Mouse (Mus musculus) right cerebral cortex, postnatal 4 days (tissue): ENCODE data around the gene Cenpo.

Source experiments
- DNase-seq: peaks from one replicate; pipeline ENCODE4 v3.0.0-alpha.2; 2022

Gene Cenpo

DNA sequence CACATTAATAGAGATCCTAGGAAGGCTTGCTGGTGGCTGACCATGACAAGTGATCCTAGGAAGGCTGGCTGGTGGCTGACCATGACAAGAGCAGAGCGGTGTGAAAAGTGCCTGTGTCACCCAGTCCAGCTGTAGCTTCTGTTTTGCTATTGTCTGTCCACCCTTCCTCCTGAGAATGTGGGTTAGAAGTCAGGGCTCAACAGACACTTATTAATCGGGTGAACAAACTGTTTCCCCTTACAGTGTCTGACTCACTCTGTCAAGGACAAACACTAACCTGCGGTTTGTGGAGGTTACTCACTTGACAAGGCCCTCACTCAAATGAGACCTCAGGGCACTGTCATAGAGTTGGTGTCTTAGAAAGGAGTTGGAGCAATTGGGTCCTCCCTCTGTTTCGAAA lies 35.4 kb downstream of the Cenpo start:
- no peak for DNase-seq

DNA sequence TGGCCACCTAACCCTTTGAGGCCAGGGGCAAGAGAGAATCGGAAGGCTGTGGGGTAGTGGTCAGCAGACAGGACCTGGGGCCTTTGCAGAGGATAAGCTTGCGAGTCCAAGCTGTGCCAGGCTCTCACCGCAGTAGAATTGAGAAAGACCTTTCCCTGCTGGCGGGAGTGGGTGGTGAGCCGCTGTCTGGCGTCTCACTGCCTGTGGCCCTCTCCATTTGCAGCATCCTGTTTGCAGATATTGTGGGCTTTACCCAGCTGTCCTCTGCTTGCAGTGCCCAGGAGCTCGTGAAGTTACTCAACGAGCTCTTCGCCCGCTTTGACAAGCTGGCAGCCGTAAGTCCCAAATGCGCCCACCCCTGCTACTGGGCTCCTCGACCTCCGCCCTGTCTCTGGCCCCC lies 39.5 kb downstream of the Cenpo start:
- no peak for DNase-seq

DNA sequence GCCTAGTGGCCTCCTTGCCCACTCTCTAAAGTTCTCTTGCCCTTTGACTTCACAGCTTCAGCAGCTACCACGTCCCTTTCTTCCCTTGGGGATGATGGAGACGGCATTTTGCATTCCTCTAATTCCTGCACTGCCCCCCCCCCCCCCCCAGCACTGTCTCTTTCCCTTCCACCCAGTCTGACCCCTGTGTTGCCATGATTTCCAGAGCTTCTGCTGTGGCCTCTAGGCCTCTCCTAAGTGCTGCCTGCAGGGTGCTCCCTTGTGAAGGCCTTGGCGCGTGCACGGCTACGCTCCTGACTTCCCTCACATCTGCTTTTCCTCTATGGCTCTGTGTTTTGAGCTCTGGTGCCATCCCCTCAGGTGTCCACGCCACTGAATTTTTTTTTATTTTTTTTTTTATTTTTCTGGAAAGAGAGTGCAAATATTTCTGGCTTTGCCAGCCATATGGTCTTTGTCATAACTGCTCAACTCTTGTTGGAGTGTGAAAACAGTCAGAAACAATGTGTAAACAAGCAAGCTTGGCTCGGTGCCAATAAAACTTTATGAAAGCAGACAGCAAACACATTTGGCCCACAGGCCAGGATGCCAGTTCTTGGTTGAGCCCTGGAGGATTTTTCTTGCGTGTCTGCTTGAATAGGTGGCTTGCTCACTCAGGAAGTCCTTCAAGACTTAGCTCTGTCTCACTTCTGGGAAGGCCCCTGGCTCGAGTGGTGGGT lies 40.9 kb downstream of the Cenpo start:
- DNase-seq = no peak

DNA sequence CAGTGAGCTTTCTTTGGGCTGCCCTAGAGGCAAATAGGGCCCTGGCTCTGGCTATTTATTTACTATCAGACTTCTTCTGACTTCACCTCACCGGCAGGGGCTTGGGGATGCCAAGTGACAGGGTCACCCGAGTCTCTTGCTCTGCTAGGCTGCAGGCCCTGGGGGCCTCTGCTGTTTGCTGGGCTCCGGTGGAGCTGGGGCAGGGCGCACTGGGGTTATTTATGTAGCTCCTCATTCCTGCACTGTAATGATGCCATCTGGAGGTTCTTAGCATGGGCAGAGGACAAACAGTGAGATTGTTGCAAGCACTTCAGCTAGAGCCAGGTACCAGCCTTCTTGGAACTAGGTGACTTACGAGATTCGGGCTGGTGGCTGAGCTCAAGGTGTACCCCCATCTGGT lies 41.6 kb downstream of the Cenpo start:
- DNase-seq = no peak

DNA sequence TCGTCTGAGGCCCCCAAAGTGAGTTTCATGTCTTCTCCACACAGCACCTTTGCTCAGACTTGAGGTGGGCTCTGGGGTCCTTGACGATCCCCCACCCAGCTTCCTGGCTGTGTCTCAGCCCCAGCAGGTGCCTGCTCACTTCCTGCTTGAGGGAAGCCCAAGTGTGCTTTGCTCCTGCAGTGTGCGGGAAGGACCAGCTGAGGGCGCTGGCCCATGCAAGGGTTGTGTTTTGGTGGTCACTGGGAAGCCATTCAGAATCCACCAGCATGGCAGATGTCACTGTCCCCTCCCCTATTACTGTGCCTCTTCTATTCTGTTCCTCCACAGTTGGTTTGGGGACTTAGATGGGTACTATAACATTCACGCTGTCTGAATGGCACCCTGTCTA lies 45.0 kb downstream of the Cenpo start:
- no peak for DNase-seq

DNA sequence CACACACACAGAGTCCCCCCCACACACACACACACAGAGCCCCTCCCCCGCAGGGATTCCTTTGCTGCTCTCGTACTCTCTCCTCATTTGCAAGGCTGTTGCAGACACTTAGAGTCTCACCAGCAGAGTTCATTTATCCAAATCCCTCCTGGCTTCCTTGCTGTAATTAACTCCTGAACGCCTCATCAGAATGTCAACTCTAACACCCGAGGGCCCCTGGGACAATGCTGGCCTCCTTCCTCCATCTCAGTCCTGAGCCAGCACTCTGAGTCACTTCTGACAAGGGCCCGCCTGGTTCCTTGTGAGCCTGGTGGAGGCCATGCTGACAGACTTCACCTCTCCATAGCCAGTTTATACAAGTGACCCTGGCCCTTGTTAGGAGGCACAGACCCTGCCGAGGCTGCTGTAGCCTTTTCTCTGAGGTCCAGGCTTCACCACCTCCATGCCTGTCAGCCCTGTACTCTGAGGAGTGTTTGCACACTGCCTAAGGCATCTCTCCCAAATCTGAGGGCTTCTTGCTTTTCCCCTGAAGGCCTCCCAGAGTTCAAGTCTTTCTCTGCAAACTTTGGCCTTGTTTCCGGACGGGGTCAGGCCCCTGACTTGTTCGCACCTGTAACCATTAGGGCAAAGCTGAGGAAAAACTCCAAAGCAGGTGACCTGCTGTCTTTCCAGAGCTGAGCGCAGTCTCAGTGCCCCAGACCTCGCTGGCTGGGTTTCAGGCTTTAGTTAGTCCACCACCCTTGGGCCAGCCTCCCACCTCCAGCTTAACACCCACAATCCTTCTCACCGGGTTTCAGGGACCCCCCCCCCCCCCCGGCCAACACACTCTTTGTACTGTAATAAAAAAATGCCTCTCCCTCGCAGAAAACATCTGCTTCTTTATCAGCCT lies 45.7 kb downstream of the Cenpo start:
- DNase-seq = no peak

DNA sequence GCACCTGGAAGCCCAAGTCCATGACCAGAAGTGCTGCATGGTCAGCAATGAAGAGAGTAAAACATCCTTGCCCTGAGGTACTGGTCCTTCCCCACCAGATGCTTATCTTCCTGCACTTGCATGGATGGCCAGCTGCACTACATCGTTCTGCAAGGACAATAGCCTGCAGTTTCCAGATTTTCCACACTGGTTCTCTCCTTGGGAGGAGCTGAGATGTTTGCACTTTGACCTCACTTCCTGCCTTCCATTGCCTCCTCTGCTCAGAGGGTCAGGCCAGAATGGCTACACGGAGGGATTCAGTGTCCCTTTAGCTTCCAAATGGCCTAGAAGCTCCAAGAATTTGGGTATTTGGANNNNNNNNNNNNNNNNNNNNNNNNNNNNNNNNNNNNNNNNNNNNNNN lies 49.4 kb downstream of the Cenpo start:
- DNase-seq = no peak

DNA sequence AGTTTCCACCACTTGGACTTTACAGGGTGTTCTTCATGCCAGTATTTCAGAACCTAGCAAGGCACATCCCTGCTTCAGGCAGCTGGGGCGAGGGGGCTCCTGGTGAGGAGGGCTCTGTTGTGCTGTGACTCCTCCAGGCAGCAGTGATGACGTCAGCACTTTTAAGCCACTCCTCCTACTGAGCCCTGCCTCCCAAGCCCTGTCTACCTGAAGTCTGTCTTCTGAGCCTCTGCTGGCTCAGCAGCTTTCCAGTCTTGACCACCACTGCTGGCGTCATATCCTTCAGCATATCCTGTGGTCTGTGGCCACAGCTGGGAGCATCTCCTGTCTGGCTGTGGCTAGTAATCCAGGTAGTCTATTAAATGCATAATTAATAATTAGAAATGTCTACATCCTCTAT lies 53.6 kb downstream of the Cenpo start:
- no peak for DNase-seq

DNA sequence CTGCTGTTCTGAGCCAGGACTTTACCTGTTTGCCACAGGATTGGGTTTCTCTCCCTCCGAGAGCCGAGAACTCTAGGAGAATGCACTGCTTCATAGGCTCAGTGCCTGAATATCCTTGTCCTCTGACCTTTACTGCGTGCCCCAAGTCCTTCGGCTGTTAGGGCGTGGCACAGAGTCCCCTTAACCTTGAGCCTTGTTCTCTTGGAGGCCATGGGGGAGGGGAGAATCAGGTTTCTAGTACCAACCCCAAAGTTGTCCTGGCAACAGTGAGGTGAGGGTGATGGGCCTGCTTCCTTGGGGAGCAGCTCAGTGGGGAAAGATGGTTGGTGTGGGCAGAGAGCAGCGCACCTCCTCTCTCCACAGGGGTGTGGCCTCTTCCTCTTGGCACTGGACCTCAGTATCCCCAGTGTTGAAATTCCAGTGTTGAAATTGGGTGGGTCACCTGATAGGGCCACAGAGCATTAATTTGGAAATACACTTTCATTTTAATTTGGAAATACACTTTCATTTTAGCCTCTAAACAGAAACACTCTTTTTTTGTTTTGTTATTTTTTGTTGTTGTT lies 54.3 kb downstream of the Cenpo start:
- no peak for DNase-seq

DNA sequence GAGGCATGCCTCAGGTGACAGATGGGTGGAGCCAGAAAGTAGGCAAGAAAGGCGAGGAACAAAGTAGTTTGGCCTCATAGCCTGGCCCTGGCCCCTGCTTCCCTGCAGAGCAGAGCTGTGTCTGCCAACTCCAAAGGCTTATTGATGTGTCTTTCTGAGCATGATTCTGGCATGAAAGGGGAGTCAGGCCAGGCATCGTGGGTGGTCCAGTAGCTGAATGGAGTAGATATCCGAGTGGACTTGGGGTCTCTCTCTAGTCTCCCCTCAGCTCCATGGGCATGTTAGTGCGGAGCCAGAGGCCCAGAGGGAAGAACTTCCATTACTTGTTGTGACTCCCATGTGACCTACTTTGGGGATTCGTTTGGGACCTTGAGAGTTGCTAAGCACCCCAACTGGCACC lies 55.3 kb downstream of the Cenpo start:
- DNase-seq = no peak

DNA sequence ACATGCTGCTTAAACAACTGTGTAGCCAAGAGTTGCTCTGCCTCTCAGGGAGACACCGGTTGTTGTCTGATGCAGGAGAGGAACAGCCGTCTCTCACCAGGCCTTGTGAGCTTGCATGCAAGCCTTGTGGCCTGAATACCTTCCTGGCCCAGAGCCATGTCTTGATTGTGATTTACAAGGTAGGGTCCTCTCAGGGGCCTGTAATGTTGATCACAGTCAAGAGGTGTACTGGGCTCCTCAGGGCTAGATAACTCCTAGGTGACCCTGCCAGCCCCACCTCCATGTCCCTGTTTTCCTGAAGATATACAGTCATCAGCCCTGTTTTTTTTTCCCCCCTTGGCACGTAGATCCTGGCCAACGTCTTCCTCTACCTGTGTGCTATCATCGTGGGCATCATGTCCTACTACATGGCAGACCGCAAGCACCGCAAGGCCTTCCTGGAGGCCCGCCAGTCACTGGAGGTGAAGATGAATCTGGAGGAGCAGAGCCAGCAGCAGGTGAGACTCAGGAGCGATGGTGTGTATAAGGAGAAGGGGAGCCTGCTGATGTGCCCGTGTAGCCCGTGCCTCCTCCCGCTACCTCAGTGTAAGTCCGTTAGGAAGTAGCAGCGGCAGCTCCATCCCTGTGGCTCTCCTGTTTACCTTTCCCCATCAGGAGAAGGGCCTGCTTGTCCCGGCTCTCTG lies 60.8 kb downstream of the Cenpo start:
- DNase-seq = no peak

DNA sequence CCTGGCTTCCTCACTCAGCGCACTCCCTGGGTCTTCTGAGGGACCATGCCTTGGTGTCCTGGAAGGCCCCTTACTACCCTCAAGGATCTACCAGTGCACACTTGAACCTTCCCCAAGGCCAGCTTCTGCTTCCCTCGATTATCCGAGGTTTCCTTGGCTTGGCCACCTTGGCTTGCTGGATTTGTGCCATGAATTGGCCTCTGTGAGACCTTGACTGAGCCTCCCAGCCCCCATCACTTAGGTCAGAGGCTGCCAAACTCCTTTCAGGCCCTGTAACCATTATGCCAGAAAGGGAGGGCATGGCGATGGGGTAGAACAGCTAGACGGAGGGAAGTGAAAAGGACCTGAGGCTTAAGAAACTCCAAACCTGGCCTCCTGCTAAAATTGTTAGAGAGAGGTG lies 64.5 kb downstream of the Cenpo start:
- no peak for DNase-seq

DNA sequence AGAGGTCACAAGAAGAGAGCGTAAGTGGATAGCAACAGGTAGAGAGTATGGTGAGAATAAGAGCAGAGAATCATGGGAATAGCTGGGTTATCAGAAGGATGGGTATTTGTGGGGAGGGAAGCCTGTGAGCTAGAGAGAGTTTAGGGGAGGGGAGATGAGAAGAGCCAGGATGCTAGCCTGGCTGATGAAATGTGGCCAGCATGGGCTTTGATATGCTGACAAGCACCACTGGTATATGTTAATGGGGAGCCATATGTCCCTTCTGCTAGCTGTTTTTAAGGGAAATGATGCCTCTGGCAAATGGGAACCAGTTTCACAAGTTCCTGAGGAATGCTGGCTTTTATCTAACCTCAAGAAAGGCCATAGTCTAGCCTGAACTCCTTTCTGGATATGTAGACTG lies 65.0 kb downstream of the Cenpo start:
- no peak for DNase-seq

DNA sequence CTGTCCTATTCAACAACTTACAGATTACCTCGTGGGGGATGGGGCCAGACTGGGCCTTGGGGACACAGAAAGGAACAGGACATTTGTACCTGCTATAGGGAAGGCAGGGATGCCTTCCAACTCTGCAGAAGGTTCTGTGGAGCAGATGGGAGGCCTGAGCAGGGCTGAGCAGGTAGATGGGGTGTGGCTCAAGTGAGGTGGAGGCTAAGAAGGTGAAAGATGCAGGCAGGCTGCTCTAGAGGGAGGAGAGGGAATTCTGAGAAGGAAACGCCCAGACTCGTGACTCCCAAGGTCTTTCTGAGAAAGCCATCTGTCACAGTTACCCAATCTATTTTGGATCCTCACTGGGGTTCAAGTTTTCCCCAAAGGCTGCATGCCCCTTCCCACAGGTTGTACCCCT lies 67.1 kb downstream of the Cenpo start:
- no peak for DNase-seq

DNA sequence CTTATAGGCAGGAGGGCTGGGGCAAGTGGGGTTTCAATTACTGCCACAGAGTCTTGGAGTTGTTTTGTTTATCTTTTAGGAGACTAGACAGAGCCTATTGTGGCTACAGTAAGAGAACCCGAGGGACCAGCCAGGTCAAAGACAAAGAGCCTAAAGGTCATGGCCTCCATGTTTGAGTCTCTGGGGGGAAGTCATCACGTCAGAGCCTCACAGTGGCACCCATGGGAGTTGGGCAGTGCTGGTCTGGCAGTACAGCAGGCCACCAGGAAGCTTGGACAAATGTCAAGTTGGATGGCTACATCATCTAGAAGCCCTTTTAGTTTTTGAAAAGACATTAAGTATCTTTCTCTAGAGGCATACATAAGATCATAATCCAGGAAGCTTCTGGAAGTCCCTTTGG lies 71.2 kb downstream of the Cenpo start:
- DNase-seq = no peak

DNA sequence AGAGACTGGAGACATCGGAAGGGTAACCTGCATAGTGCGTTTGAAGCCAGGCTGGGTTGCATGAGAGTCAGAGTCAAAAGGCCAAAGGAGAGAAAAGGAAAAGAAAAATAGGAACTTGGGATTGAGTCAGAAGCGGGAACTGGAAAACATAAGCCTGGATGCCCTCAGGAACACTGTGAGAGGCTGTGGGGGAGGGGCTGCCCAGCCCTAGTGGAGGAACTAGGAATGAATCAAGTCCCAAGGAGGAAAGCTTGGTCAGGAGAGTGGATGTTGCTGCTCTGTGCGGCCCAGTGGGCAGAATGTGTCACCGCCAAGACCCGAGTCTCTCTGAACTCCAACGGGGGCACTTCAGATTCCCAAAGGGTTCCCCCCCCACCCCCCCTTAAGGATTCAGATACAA lies 73.8 kb downstream of the Cenpo start:
- DNase-seq = no peak

DNA sequence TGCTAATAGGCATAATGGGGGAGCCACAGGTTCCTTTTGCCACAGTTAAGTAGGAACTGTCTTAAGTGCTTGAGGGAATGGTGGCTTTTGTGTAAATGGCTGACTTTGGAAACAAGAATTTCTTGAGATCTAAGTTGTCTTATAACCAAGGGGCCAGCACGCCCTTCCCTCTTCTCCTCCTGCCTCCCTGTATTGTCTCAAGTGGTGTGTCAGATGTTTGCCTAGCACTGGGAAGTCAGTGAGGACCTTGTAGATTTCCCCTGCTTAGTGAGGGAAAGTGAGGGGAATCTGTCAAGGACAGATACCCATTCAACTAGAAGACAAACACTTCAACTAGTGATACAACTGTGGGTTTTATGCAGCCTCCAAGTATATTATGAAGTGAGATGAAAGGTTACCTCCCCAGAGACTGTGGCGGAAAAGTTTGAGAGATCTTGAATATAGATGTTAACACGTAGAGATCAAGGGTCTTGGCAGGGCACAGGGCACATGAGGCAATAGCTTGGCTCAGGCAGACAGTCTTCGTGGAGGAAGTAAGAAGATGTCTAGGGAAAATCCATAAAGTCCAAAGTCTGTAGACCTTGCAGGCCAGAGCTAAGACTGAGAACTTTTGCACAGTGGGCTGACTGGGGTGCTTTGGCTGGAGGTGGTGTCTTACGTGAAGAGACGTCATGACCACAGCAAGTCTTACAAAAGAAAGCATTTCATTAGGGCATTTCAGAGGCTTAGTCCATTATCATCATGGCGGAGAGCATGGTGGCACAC lies 75.0 kb downstream of the Cenpo start:
- no peak for DNase-seq

DNA sequence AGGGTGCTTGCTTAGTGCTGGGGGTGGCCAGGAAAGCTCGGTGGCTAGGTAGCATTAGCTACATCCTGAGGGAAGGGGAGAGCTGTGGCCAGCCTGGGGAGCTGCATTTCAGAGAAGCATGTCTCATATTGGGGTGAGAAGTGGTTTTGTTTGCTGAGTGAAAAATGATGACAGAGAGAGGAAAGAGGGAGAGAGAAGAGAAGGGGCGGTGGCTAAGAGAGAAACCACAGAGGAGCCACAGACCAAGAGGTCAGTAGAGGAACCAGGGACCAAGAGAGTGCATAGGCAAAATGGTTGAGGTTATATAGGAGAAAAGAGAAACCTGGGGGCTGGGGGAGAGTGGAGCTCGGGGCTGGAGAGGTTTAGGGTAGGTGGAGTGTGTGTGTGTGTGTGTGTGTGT lies 75.9 kb downstream of the Cenpo start:
- no peak for DNase-seq

DNA sequence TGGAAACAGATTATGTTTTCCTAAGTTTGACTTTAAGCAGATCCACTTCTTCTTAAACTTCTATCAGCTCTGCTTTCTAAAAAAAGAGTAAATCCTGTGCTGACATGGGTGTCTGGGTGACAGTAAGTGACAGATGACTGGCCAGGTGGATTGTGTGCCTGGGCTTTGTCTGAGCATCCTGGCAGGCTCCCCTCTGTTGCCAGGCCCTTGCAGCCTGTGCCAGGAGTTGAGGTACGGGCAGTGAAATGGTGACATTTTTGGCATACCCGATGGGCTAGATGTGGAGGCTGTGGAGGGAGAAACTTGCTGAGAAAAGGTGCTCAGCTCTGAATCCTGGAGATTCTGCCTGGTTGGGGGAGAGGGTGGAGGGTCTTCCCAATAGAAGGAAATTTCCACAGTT lies 76.6 kb downstream of the Cenpo start:
- no peak for DNase-seq

DNA sequence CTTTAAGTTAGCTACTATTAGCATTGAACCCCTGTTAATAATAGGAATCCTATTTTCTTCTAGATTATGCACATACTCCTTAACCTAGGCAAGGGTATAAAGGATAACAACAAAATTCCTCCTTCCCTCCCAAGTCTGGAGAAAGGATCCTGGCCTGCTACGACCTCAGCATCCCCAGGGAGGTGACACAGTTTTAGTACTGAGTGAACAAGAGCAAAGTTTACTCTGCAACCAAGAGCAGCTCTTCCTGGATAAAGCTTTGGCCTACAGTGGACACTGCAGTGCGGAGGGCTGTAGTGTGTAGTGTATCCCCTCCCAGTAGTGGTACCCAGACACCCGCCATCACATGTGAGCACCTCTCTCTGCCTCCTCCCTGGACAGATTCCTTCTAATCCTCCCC lies 82.1 kb downstream of the Cenpo start:
- no peak for DNase-seq

DNA sequence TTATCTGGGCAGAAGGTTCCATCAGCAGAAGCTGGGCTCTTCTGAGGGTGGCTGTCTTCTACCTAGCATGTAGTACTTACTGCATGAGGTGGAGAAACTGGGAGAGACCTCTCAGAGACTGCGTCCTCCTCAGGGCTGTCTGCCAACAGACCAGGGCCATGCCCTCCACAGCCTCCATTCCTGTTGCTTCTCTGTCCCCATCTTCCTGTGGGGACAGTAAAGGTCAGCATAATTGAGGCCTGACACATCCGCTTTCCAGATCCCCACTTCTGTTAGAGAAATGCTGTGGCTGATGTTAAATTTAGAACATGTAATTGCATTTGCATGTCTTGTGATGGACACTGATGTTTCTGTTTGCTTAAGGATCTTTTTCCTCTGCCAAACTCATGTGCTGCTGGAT lies 83.2 kb downstream of the Cenpo start:
- no peak for DNase-seq
